Mouse (Mus musculus): ENCODE measurements around the gene Sept4.

DNA sequence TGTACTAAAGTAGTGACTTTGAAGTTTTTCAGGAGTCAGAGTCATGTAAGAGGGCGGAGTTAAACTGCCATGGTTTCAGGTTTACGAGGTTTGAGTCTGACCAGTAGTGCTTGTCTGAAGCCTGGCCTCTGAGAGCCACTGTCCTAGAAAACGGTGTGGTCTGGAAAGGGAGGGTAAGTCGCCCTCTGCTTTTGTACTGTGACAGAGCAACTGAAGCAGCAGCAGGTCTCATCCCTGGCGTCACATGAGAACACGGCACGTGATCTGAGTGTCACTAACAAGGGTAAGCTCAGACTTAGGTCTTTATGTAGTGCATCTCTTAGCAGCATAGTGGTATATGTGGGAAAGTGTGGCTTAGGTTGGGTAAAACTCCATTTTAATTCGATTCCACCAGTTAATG is 26.4 kb upstream of the Sept4 start:
- TF ChIP-seq TAL1 (IDR thresholded peaks at IDR 0.05; ENCODE audit: low read length) (no peak), GATA1 (IDR thresholded peaks at IDR 0.05; ENCODE audit: low read length) (no peak)

All from erythroblast, embryonic 14.5 days (primary cell).